Mouse (Mus musculus) gastrocnemius, postnatal 10 days (tissue): ENCODE results near the gene Hs3st6. TPM values are rescaled to one million over a fixed set of nuclear protein-coding genes. Genes with fewer than 3 reads are reported as not detected.

Experiments
- DNase-seq: peaks from one replicate; pipeline ENCODE4 v3.0.0; 2021; ENCODE audit warnings: mixed read lengths
- total RNA-seq, 2 experiments: library from RNA; stranded (reverse); gene quantifications; 2 replicates each; pipeline ENCODE4 v1.2.3; 2021

Hs3st6 gene
- total RNA-seq, 2 experiments from 2014 or later = 0.32 TPM; not detected in 1

DNA sequence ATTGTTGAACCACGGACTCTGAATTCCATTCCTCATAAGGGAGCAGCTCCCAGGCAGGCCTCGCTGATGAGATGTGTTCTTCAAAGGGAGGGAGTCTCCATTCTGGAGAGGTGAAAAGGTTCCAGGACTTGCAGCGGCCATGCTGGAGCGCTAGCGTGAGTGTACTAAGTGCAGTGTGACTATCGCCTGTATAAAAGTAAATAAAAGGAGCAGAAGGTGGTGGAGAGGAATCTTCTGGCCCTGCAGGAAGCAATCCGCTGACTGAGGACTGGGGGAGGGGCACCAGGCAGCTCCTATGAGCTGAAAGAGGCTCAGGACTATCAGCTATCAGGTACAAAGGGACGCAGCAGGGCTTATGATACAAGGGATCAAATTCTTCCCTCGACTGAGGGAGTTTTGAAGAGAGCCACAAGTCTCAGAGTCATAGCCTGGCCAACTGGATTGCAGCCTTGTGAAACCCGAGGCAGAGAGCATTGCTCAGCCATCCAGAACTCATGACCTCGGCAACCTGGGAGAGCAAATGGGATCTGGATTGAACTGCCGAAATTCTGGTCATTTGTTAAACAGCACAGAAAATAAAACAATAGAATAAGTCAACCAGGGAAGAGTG lies 13.6 kb downstream of the Hs3st6 start:
- DNase-seq = no peak

DNA sequence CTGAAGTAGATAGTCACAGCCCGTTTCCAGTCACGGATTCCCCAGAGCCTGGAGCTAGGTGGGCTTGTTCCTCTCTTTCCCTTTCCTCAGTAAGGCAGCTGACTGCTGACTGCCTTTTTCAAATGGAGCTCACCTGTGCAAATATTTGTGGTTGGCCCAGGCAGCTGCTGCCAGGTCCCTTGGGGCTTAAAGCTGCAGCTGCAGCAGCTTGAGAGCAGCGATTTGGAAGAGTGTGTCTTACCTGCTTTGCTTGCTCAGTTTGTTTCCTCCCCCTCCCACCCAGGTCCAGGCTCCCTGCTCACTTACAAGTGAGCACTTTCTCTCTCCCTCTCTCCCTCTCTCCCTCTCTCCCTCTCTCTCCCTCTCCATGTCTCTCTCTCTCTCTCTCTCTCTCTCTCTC lies 16.4 kb downstream of the Hs3st6 start:
- DNase-seq = no peak

DNA sequence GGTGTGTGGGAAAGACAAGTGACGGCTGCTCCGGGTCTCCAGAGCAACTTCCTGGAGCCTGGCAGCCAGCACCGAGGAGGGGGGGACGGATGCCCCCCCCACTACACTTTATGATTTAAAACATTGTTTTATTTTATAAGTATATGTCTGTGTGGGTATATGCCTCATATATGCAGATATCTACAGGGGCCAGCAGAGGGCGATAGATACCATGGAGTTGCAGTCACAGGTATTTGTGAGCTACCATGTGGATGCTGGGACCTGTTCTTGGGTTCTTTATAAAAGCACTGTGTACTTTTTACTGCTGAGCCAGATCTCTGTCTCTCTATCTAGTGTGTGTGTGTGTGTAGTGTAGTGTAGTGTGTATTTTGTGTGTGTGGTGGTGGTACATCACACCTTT lies 20.5 kb downstream of the Hs3st6 start:
- DNase-seq = no peak

DNA sequence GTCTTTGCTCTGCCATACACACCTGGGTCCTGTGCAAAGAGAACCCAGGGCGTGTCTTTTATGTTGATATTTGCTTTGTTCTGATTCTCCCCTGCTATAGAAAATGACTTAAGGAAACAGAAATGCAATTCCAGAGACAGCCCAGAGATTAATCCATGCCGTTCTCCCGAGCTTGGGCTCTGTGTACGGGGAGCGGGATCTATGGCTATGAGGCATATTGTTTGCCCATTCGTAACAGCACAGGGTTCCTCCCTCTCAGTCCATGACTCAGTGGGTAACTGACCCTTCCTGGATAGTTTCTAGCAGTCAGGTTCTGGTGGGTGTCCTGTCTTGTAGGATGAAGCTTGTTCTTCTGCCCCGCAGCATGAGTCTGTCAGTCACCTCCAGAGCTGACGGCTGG lies 22.4 kb downstream of the Hs3st6 start:
- no peak for DNase-seq

DNA sequence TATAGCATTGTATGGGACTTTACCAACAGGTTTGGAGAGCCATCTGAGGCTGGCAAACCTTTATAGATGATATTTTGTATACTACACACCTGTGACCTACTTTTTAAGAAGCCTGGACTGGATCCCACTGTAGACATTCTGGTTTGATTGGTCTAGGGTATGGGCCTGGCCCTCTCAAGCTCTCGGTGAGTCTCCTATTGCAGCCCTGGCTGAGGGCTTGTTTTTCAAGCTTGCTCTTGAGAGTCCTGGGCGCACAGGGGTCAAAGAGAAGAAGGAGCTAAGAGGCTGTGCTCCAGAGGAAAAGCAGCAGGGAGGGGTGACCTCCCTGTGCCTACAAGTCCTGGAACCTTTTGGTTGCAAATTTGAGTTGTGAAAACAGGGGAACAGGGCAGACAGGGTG lies 24.3 kb downstream of the Hs3st6 start:
- DNase-seq = no peak

DNA sequence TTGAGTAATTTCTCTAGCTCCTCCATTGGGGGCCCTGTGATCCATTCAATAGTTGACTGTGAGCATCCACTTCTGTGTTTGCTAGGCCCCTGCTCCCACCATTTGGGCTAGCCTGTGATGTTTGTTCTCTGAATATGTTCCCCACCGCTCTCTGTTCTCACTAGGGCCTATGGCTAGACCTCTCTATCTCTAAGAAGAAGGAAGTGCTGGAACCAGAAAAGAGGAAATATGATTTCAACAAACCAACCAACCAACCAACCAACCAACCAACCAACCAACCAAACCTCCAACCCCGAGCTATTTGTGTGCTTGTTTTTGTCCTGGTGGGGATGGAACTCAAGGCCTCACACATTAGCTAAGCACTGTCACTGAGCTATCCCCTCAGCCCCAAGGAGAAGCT lies 28.0 kb downstream of the Hs3st6 start:
- DNase-seq = no peak

DNA sequence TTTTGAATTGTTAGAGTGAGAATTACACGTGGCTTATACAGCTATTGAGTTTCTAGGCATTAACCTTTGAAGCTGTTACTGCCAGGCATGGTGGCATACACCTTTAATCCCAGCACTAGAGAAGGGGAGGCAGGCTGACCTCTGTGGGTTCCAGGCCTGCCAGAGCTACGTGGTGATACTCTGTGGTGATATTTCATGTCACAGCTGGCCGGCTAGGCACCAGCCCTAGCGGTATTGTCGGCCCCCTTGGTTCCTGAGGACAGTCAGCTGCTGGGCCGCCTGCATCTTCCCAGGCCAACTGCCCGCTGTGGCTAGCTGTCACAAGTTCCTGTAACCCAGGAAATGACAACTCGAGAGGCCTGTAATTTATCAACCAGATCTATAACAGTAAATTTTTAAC lies 39.4 kb downstream of the Hs3st6 start:
- no peak for DNase-seq

DNA sequence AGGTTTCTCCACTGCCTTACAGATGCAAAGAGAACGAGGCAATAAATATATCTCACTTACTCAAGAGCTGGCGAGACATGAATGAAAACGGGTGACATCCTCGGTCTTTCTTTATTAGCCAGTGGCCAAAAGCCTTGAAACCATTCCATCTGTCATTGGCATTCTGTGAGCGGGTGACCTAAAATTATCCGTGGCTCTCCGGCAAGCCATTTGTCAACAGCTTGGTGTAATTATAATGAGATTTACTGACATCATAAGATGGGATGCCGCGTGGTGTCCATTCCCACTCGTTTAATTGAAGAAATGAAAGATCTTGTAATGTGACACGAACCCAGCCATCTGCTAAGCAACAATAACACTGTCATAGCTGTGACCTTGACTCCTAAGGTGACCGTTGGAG lies 42.0 kb downstream of the Hs3st6 start:
- DNase-seq = no peak

DNA sequence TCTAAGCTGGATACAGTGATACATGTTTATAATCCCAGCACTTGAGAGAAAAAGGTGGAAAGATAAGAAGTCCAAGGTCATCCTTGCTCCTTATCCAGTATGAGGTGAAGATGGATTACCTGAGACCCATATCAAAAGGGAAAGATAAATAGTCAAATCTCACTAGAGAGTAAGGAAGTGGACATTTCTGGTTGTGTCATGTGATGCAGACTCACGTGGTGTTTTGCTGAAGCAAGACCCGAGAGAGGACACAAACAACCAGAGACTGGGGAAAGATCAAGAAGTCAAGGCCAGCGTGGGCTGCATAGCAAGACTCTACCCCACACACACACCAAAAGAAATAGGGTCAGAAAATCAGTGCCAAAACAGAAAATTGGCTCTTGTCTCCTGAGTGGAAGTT lies 44.2 kb downstream of the Hs3st6 start:
- DNase-seq = no peak

DNA sequence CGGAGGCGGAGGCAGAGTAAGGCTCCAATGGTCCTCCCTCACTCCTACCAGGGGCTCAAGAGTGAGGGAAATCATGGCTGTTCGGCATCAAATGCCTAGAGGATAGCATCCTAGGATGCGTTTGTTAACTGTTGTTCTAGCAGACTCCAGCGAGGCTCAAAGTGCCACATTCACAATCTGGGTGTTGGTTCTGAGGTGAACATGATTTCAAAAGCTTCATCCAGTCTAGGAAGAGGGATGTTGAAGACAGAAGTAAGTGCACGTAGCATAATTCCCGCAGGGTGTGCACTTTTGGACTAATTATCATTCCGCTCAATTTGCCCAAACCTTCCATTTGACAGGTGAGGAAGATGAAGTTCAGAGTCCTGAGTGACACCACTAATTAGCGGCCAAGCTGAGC lies 45.4 kb downstream of the Hs3st6 start:
- DNase-seq = no peak

DNA sequence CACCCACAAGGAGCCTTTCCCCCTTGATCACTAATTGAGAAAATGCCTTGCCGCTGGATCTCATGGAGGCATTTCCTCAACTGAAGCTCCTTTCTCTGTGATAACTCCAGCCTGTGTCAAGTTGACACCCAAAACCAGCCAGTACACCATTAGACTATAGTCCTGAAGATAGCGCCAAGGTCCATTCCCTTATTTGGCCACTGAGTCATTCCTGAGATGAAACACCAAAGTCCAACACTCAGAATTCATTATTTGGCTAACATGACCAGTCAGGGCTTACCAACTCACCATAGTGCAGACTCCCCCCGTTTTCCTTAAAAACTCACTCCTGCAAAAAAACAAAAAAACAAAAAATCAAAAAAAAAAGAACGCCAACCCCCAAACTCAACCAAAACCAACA lies 46.7 kb downstream of the Hs3st6 start:
- DNase-seq = no peak

DNA sequence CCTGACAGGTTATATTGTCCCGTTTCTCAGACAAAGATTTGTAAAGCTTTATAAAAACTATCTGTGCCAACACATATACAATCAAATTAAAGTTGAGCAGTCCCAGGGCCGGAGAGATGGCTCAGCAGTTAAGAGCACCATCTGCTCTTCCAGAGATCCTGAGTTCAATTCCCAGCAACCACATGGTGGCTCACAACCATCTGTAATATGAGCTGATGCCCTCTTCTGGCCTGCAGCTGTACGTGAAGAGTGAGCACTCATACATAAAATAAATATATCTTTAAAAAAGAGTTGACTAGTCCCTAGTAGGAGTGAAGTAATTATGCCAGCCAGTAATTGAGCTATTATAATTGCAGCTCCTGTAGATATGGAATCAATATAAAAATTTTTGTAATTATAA lies 47.7 kb downstream of the Hs3st6 start:
- no peak for DNase-seq

DNA sequence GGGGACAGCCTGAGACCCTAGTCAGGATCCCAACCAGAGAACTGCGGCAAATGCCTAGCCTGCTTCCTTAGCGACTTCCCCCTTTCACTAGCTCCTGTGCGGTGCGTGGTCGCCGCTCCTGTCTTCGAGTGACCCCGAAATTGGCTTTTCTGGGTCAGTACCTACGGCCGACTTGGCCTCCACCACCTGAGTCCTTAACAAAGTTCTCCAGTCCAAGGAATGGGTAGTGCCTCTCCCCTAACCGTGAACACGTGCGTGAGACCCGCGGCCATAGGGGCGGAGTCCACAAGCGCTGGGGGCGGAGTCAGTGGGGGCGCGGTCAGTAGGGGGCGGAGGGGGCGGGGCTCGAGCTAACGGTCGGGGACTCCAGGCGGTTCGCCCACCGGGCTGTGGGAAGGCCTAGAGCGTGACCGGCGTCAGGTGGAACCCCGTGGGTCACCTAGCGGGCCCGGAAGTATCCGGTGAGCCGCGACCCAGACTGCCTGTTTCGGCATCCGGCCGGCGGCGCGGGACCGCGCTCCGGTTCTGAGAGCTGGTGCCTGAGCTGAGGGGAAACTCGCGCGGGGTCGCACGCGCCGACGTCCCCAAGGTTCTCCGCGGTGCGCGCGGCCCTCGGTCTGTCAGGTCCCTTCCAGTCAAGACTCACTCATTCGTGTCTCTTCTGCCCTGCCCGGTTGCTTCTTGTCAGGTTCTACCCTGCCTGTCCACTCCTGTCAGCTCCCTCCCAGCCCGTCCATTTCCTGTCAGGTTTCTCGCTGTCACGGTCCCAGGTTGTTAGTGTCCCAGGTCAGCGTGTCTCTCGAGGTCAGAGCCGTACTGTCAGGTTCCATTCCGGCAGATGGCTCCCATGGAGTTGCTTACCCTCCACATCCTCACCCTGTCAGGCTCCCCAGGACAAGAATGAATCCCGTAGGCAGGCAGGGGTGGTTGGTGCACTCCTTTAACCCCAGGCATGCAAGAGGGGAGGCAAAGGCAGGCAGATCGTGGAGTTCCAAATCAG lies 51.5 kb downstream of the Hs3st6 start, which contains the start of gene Meiob:
Meiob (plus strand) TSS at position 338 of the 1,000 bp plus-strand sequence.
- DNase-seq = peak; percentile 64

Other genes with a start within 250 kb of the Hs3st6 start
- gene Traf7, start 225.1 kb upstream of the Hs3st6 start, total RNA-seq = 10 to 100 TPM; 47.2 to 60.9 TPM
- gene Rab26, start 218.8 kb upstream of the Hs3st6 start, total RNA-seq = under 1 TPM; 0.18 to 0.47 TPM
- 10 to 100 TPM; 34.6 to 49.1 TPM for gene Pkd1, start 203.2 kb upstream of the Hs3st6 start, total RNA-seq
- 10 to 100 TPM; 51.7 to 61.1 TPM for gene Tsc2, start 120.4 kb upstream of the Hs3st6 start, total RNA-seq
- gene Nthl1, start 120.3 kb upstream of the Hs3st6 start, total RNA-seq = 1 to 10 TPM; 4.3 TPM
- 10 to 100 TPM; 30.1 to 33.4 TPM for gene Slc9a3r2, start 102.7 kb upstream of the Hs3st6 start, total RNA-seq
- not detected for gene Npw, start 94.5 kb upstream of the Hs3st6 start, total RNA-seq
- 10 to 100 TPM; 18.0 to 21.0 TPM for gene Zfp598, start 83.3 kb upstream of the Hs3st6 start, total RNA-seq
- gene Syngr3, start 63.0 kb upstream of the Hs3st6 start, total RNA-seq = under 1 TPM; 0.16 to 0.52 TPM
- 10 to 100 TPM; 22.2 to 24.6 TPM for gene Gfer, start 56.8 kb upstream of the Hs3st6 start, total RNA-seq
- gene Noxo1, start 56.8 kb upstream of the Hs3st6 start, total RNA-seq = 1 to 10 TPM; 1.6 to 1.9 TPM
- 10 to 100 TPM; 16.7 to 19.4 TPM for gene Tbl3, start 45.3 kb upstream of the Hs3st6 start, total RNA-seq
- gene Rnf151, start 34.9 kb upstream of the Hs3st6 start, total RNA-seq = not detected
- 100 to 1,000 TPM; 732 to 736 TPM for gene Rps2, start 34.9 kb upstream of the Hs3st6 start, total RNA-seq
- 100 to 1,000 TPM; 400 to 516 TPM for gene Ndufb10, start 28.5 kb upstream of the Hs3st6 start, total RNA-seq
- 100 to 1,000 TPM; 593 to 752 TPM for gene Rpl3l, start 25.2 kb upstream of the Hs3st6 start, total RNA-seq
- gene Msrb1, start 16.3 kb upstream of the Hs3st6 start, total RNA-seq = 100 to 1,000 TPM; 127 to 132 TPM
- not detected for gene Meiob, start 51.3 kb downstream of the Hs3st6 start, total RNA-seq
- 10 to 100 TPM; 78.0 to 86.1 TPM for gene Hagh, start 87.2 kb downstream of the Hs3st6 start, total RNA-seq
- 10 to 100 TPM; 30.7 to 33.6 TPM for gene Fahd1, start 97.4 kb downstream of the Hs3st6 start, total RNA-seq
- 1 to 10 TPM; 3.6 to 7.0 TPM for gene Igfals, start 113.0 kb downstream of the Hs3st6 start, total RNA-seq
- gene Nubp2, start 133.4 kb downstream of the Hs3st6 start, total RNA-seq = 10 to 100 TPM; 15.0 to 18.5 TPM
- 10 to 100 TPM; 28.2 to 30.4 TPM for gene Spsb3, start 133.7 kb downstream of the Hs3st6 start, total RNA-seq
- 10 to 100 TPM; 12.0 to 20.8 TPM for gene Eme2, start 142.1 kb downstream of the Hs3st6 start, total RNA-seq
- 100 to 1,000 TPM; 108 to 121 TPM for gene Mrps34, start 142.1 kb downstream of the Hs3st6 start, total RNA-seq
- 10 to 100 TPM; 13.5 to 14.7 TPM for gene Nme3, start 143.5 kb downstream of the Hs3st6 start, total RNA-seq
- gene Mapk8ip3, start 184.0 kb downstream of the Hs3st6 start, total RNA-seq = 10 to 100 TPM; 23.5 to 37.8 TPM
- 10 to 100 TPM; 17.2 to 24.5 TPM for gene Jpt2, start 207.7 kb downstream of the Hs3st6 start, total RNA-seq